Mouse (Mus musculus): ENCODE data around the gene Cacna1h.

DNA sequence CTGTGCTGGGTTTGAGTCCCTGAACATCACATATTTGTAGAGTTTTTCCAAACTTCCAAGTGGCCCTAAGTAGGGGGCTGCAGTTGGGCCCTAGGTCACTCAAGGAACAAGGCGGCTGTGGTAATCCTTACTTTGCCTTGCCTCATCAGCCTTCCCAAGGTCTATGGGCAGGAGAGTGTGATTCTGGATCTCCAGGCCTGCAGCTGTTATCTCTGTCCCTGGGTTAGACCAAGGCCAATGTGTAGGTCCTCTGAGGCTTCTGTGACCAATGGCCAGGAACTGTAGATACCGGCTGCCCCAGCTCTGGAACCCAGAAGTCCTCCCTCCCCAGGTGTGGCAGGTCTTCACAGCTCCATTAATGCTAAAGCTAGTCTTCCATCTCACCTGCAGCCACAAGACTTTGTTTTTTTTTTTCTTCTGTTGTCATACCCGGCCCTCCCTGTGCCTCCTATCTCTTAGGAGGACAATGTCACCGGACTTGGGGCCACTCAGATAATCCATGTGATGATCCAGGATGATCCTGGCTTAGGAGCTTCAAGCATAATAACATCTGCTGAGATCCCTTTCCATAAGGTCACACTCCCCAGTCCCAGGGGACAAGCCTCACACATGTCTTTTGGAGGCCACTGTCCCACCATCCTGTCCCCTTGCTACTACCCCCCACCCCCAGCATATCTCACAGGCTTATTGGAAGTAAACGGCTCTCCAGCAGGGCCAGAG lies 18.8 kb upstream of the Cacna1h start:
- no peak for TF ChIP-seq CTCF (IDR thresholded peaks at IDR 0.05; ENCODE audit: low read depth)
- no peak for TF ChIP-seq EP300 (IDR thresholded peaks at IDR 0.05; ENCODE audit: low read depth)
